Mouse (Mus musculus): ENCODE measurements around the gene Bmper. TPM values are rescaled to one million over a fixed set of nuclear protein-coding genes. Genes with fewer than 3 reads are reported as not detected.

Bmper gene
- 1.2 and 2.1 TPM in 2 replicates for total RNA-seq (2014; rRNA removed)
- 0.23 and 0.57 TPM in 2 replicates for polyA plus RNA-seq (2012; rRNA removed)

DNA sequence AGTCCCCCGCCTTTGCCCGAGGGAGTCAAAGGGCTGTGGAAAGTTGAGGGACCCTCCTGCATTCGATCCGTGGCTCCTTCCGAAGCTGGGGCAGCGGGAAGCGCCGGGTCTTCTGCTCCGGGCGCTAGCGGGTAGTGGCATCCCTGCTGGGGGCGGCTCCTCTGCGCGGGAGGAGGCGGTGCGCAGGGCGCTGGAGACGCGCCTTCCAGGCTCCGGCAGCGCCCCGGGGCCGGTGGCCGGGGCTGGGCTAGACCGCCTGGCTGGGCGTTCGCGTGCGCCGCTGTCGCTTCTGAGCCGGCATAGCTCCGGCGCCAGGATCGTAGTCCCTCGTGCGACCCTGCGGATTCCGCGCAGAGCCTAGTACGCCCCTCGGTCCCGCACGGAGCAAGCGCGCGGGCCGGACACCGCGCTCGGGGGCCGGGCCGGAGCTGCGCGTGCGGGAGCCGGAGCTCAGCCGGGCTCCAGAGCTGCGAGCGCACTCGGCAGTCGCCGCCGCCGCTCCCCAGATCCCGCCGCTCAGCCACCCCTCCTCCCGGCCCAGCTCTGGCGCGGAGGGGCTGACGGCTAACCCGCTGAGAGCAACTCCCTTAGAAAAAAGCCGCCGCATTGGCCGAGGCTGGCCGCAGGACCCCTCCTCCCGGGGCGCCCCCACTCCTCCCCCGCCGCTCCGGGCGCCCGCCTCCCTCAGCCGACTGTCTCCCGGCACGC, at the start of gene Bmper:
Bmper (plus strand) TSS at position 236 of the 708 bp plus-strand sequence.
- under 1% methylated on average over 81 of the region's 86 CpGs for WGBS
- peaks cover 1% of the 10 kb centered on the region; the same call in 1 of the 2 replicates for H3K4me1 ChIP-seq (ENCODE audit: control insufficient read depth, insufficient read depth, low read length)
- H3K36me3 ChIP-seq (ENCODE audit: control insufficient read depth, insufficient read depth, low read length), result no peaks in the 10 kb centered on the region
- DNase-seq (ENCODE audit: extremely low read depth, low read depth, low spot score), result no peak
- no peaks in the 10 kb centered on the region; the same call in 1 of the 2 replicates for H3K27me3 ChIP-seq (ENCODE audit: control insufficient read depth, insufficient read depth, low read length)
- no peaks in the 10 kb centered on the region for H3K79me2 ChIP-seq (ENCODE audit: control insufficient read depth, insufficient read depth, low read length)
- peak within 1 kb of the TSS; percentile 67 for H3K9ac ChIP-seq (ENCODE audit: low read depth, low read length)
- no peak within 1 kb of the TSS for H3K27ac ChIP-seq (replicated peaks; ENCODE audit: insufficient read depth, low read depth, low read length)
- TF ChIP-seq POLR2A (IDR thresholded peaks at IDR 0.05; ENCODE audit: extremely low read depth, insufficient read depth, low read length) (no peak), CTCF (IDR thresholded peaks at IDR 0.05; ENCODE audit: low read depth, low read length) (no peak)
- peak within 1 kb of the TSS; percentile 57 for H3K4me3 ChIP-seq (ENCODE audit: insufficient read depth, low read depth, low read length)

DNA sequence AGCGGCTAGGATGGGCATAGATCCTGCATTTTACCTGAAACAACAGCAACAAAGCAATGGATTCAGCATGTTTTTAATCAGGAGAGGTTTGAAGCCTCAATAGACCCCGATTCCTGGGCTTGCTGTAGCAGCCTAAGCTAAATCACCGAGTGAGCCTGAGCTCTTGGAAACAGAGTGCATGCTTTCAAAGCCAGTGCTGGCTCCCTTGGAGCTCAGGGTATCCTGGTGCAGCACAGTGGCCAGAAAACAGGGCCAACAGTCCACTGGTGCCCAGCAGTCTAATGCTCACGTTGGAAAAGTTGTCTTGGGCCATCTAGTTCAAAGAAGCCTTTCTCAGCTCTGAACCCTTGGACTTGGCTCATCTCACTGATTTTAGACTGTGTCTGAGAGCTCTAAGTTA, 45.4 kb upstream of the Bmper start:
- TF ChIP-seq CTCF (IDR thresholded peaks at IDR 0.05; ENCODE audit: low read depth, low read length), result no peak
- TF ChIP-seq POLR2A (IDR thresholded peaks at IDR 0.05; ENCODE audit: extremely low read depth, insufficient read depth, low read length), result no peak
- DNase-seq (ENCODE audit: extremely low read depth, low read depth, low spot score), result no peak
- Histone ChIP-seq H3K9ac (ENCODE audit: low read depth, low read length) (no peak overlapping the region), H3K4me3 (ENCODE audit: insufficient read depth, low read depth, low read length) (no peak overlapping the region), H3K79me2 (ENCODE audit: control insufficient read depth, insufficient read depth, low read length) (no peaks in the 10 kb centered on the region), H3K27ac (replicated peaks; ENCODE audit: insufficient read depth, low read depth, low read length) (no peak overlapping the region), H3K4me1 (ENCODE audit: control insufficient read depth, insufficient read depth, low read length) (no peaks in the 10 kb centered on the region), H3K36me3 (ENCODE audit: control insufficient read depth, insufficient read depth, low read length) (no peaks in the 10 kb centered on the region), H3K27me3 (ENCODE audit: control insufficient read depth, insufficient read depth, low read length) (no peaks in the 10 kb centered on the region)
- WGBS, result 86% methylated on average over 4 of the region's 4 CpGs

DNA sequence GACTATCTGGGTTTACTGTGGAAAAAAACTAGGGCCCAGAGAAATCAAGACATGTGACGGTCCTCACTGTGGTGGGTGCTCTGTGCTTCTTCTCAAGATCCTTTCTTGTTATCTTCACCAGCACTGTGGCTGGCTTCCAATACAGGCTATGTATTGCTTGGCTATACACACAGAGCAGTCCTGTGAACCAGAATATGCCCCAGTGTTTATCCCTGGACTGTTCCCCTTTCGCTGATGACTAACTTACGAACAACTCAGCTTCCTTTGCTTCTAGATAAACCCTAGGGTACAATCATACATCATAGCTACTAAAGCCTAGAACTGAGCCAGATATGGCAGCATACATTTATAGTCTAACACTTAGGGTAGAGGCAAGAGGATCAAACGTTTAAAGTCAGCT, 35.7 kb upstream of the Bmper start:
- no peaks in the 10 kb centered on the region for H3K27me3 ChIP-seq (ENCODE audit: control insufficient read depth, insufficient read depth, low read length)
- H3K4me1 ChIP-seq (ENCODE audit: control insufficient read depth, insufficient read depth, low read length), result no peaks in the 10 kb centered on the region
- H3K36me3 ChIP-seq (ENCODE audit: control insufficient read depth, insufficient read depth, low read length), result no peaks in the 10 kb centered on the region
- TF ChIP-seq POLR2A (IDR thresholded peaks at IDR 0.05; ENCODE audit: extremely low read depth, insufficient read depth, low read length) (no peak), CTCF (IDR thresholded peaks at IDR 0.05; ENCODE audit: low read depth, low read length) (no peak)
- no peaks in the 10 kb centered on the region for H3K79me2 ChIP-seq (ENCODE audit: control insufficient read depth, insufficient read depth, low read length)
- H3K9ac ChIP-seq (ENCODE audit: low read depth, low read length), result no peak overlapping the region
- DNase-seq (ENCODE audit: extremely low read depth, low read depth, low spot score), result no peak
- H3K4me3 ChIP-seq (ENCODE audit: insufficient read depth, low read depth, low read length), result no peak overlapping the region
- H3K27ac ChIP-seq (replicated peaks; ENCODE audit: insufficient read depth, low read depth, low read length), result no peak overlapping the region
- WGBS, result 66% methylated on average over 4 of the region's 4 CpGs

- H3K36me3 ChIP-seq (ENCODE audit: control insufficient read depth, insufficient read depth, low read length), result no peaks in the 10 kb centered on the region
- no peak overlapping the region for H3K27ac ChIP-seq (replicated peaks; ENCODE audit: insufficient read depth, low read depth, low read length)
- H3K27me3 ChIP-seq (ENCODE audit: control insufficient read depth, insufficient read depth, low read length), result no peaks in the 10 kb centered on the region
- H3K9ac ChIP-seq (ENCODE audit: low read depth, low read length), result no peak overlapping the region
- DNase-seq (ENCODE audit: extremely low read depth, low read depth, low spot score), result no peak
- TF ChIP-seq POLR2A (IDR thresholded peaks at IDR 0.05; ENCODE audit: extremely low read depth, insufficient read depth, low read length) (no peak), CTCF (IDR thresholded peaks at IDR 0.05; ENCODE audit: low read depth, low read length) (no peak)
- H3K4me1 ChIP-seq (ENCODE audit: control insufficient read depth, insufficient read depth, low read length), result no peaks in the 10 kb centered on the region
- H3K79me2 ChIP-seq (ENCODE audit: control insufficient read depth, insufficient read depth, low read length), result no peaks in the 10 kb centered on the region
- H3K4me3 ChIP-seq (ENCODE audit: insufficient read depth, low read depth, low read length), result no peak overlapping the region
- WGBS, result 91% methylated on average over 4 of the region's 4 CpGs
Measured at GRCm38 (mm10) chr9:23188136-23188535, 34.7 kb upstream of the Bmper start.

DNA sequence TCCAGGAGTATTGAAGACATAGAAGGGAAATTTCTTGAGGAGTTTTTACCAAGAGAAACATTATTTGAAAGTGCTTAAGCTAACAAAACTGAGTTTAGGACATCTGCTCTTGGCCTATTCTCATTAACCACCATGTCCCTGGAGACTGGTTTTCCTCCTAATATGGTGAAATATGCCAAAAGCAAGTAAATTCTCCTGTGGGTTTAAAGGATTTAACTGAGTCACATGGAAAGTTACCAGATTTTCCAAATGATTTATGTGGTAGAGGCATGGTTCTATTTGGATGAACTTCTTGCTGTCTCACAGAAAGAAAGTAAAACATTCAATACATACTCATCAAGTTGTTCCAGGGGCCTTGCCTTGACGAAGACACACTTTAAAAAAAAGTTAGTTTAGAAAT, 31.9 kb upstream of the Bmper start:
- Histone ChIP-seq H3K27ac (replicated peaks; ENCODE audit: insufficient read depth, low read depth, low read length) (no peak overlapping the region), H3K27me3 (ENCODE audit: control insufficient read depth, insufficient read depth, low read length) (no peaks in the 10 kb centered on the region), H3K4me1 (ENCODE audit: control insufficient read depth, insufficient read depth, low read length) (no peaks in the 10 kb centered on the region), H3K9ac (ENCODE audit: low read depth, low read length) (no peak overlapping the region), H3K36me3 (ENCODE audit: control insufficient read depth, insufficient read depth, low read length) (no peaks in the 10 kb centered on the region), H3K79me2 (ENCODE audit: control insufficient read depth, insufficient read depth, low read length) (no peaks in the 10 kb centered on the region), H3K4me3 (ENCODE audit: insufficient read depth, low read depth, low read length) (no peak overlapping the region)
- TF ChIP-seq POLR2A (IDR thresholded peaks at IDR 0.05; ENCODE audit: extremely low read depth, insufficient read depth, low read length) (no peak), CTCF (IDR thresholded peaks at IDR 0.05; ENCODE audit: low read depth, low read length) (no peak)
- DNase-seq (ENCODE audit: extremely low read depth, low read depth, low spot score), result no peak
- whole genome bisulfite sequencing, result 59% methylated on average over 1 of the region's 1 CpGs

- no peak for DNase-seq (ENCODE audit: extremely low read depth, low read depth, low spot score)
- H3K4me1 ChIP-seq (ENCODE audit: control insufficient read depth, insufficient read depth, low read length), result no peaks in the 10 kb centered on the region
- 85% methylated on average over 2 of the region's 2 CpGs for WGBS
- TF ChIP-seq CTCF (IDR thresholded peaks at IDR 0.05; ENCODE audit: low read depth, low read length) (no peak), POLR2A (IDR thresholded peaks at IDR 0.05; ENCODE audit: extremely low read depth, insufficient read depth, low read length) (no peak)
- H3K79me2 ChIP-seq (ENCODE audit: control insufficient read depth, insufficient read depth, low read length), result no peaks in the 10 kb centered on the region
- no peaks in the 10 kb centered on the region for H3K27me3 ChIP-seq (ENCODE audit: control insufficient read depth, insufficient read depth, low read length)
- no peak overlapping the region for H3K4me3 ChIP-seq (ENCODE audit: insufficient read depth, low read depth, low read length)
- H3K36me3 ChIP-seq (ENCODE audit: control insufficient read depth, insufficient read depth, low read length), result no peaks in the 10 kb centered on the region
- no peak overlapping the region for H3K27ac ChIP-seq (replicated peaks; ENCODE audit: insufficient read depth, low read depth, low read length)
- no peak overlapping the region for H3K9ac ChIP-seq (ENCODE audit: low read depth, low read length)
Measured at GRCm38 (mm10) chr9:23191431-23191830, 31.4 kb upstream of the Bmper start.

Data from liver, adult 2 months (tissue).